Mouse (Mus musculus): Measurements from ENCODE around the gene Ddn. TPM values are rescaled to one million over a fixed set of nuclear protein-coding genes. Genes with fewer than 3 reads are reported as not detected.
"Not testable (repeated sequence)": the region's sequence is repeated elsewhere in the genome, so short reads cannot be mapped to it uniquely, and the experiment has no call there.

Gene Ddn
- total RNA-seq, 4 experiments from 2014 or later: 0.29 to 1.1 (median 0.61) TPM

- DNase-seq: no peak
Observed at GRCm38 (mm10) chr15:98831684-98832035, 22.4 kb upstream of the Ddn start.

GRCm38 (mm10) chr15:98830736-98831683 is 21.7 kb upstream of the Ddn start, which contains the start of gene Prkag1:
Gene Prkag1, minus strand, starts transcription at chr15:98831521.
- DNase-seq: peak; percentile 94

GRCm38 (mm10) chr15:98827611-98828011 is 18.3 kb upstream of the Ddn start:
- DNase-seq: no peak

- no peak for DNase-seq
Observed at GRCm38 (mm10) chr15:98823434-98823833, 14.1 kb upstream of the Ddn start.

GRCm38 (mm10) chr15:98822147-98822546 is 12.9 kb upstream of the Ddn start:
- no peak for DNase-seq

GRCm38 (mm10) chr15:98821403-98821802 is 12.1 kb upstream of the Ddn start:
- DNase-seq: no peak

- DNase-seq: no peak
Observed at GRCm38 (mm10) chr15:98820937-98821336, 11.6 kb upstream of the Ddn start.

- no peak for DNase-seq
Observed at GRCm38 (mm10) chr15:98818171-98818570, 8.9 kb upstream of the Ddn start.

- DNase-seq: no peak
Observed at GRCm38 (mm10) chr15:98812741-98813424, 3.6 kb upstream of the Ddn start.

- DNase-seq: not testable (repeated sequence)
Observed at GRCm38 (mm10) chr15:98810212-98810611, 922 bp upstream of the Ddn start.

GRCm38 (mm10) chr15:98808651-98809134 is 597 bp downstream of the Ddn start:
- DNase-seq: no peak

- peak; percentile 48 for DNase-seq
Observed at GRCm38 (mm10) chr15:98807895-98808650, 1.2 kb downstream of the Ddn start.

- no peak for DNase-seq
Observed at GRCm38 (mm10) chr15:98806809-98807770, 2.2 kb downstream of the Ddn start.

GRCm38 (mm10) chr15:98806071-98806808 is 3.0 kb downstream of the Ddn start:
- no peak for DNase-seq

GRCm38 (mm10) chr15:98805324-98806040 is 3.8 kb downstream of the Ddn start:
- no peak for DNase-seq

GRCm38 (mm10) chr15:98804054-98804453 is 5.2 kb downstream of the Ddn start:
- DNase-seq: peak; percentile 69

- no peak for DNase-seq
Observed at GRCm38 (mm10) chr15:98802926-98803325, 6.4 kb downstream of the Ddn start.

GRCm38 (mm10) chr15:98799396-98799795 is 9.9 kb downstream of the Ddn start:
- no peak for DNase-seq

- no peak for DNase-seq
Observed at GRCm38 (mm10) chr15:98798903-98799302, 10.4 kb downstream of the Ddn start.

Data from adrenal gland, adult 8-10 months (tissue).